Mouse (Mus musculus) midbrain, embryonic 13.5 days (tissue): Measurements from ENCODE around the gene Fam162b. TPM values are rescaled to one million over a fixed set of nuclear protein-coding genes. Genes with fewer than 3 reads are reported as not detected.

Source experiments
- ATAC-seq: fragments of 200-750 bp; cut with Nextera tagmentation; 2 replicates; pipeline ENCODE4 v1.8.0; 2017; ENCODE audit warnings: mild to moderate bottlenecking, moderate TSS enrichment, moderate library complexity
- H3K27ac ChIP-seq: fragments of 300-500 bp; sonication (generic); 2 replicates; pipeline ENCODE4 v1.5.1; 2015; ENCODE audit warnings: inconsistent platforms, mild to moderate bottlenecking, moderate library complexity
- H3K27me3 ChIP-seq: fragments of 300-500 bp; sonication (generic); 2 replicates; pipeline ENCODE4 v1.6.1; 2015; ENCODE audit warnings: mild to moderate bottlenecking, inconsistent platforms
- H3K36me3 ChIP-seq: fragments of 300-500 bp; sonication (generic); 2 replicates; pipeline ENCODE4 v1.6.1; 2015; ENCODE audit warnings: mild to moderate bottlenecking, inconsistent platforms
- H3K4me1 ChIP-seq: fragments of 300-500 bp; sonication (generic); replicated peaks from 2 replicates; pipeline ENCODE4 v1.6.1; 2015; ENCODE audit warnings: inconsistent platforms
- H3K4me2 ChIP-seq: fragments of 300-500 bp; sonication (generic); replicated peaks from 2 replicates; pipeline ENCODE4 v1.6.1; 2015; ENCODE audit warnings: moderate library complexity, mild to moderate bottlenecking, inconsistent platforms
- H3K4me3 ChIP-seq: fragments of 300-500 bp; sonication (generic); replicated peaks from 2 replicates; pipeline ENCODE4 v1.5.1; 2015; ENCODE audit warnings: mild to moderate bottlenecking, inconsistent platforms
- H3K9ac ChIP-seq: fragments of 300-500 bp; sonication (generic); replicated peaks from 2 replicates; pipeline ENCODE4 v1.6.1; 2015; ENCODE audit warnings: mild to moderate bottlenecking, inconsistent platforms
- H3K9me3 ChIP-seq: fragments of 300-500 bp; sonication (generic); 2 replicates; pipeline ENCODE4 v1.6.1; 2016; ENCODE audit warnings: mild to moderate bottlenecking, inconsistent platforms
- WGBS: fragments of 180-500 bp; shearing (Covaris S2); methylation state at CpG from one replicate; pipeline ENCODE4 v1.1.7; 2015; 5-methylcytosine and 5-hydroxymethylcytosine counted together
- polyA plus RNA-seq: library from polyadenylated mRNA; unstranded; fragments of >200 nt; fragmentation: Nextera tagmentation; extraction: Ambion mirVana; gene quantifications from 2 replicates; pipeline ENCODE4 v1.2.1, GENCODE M21; 2015

Gene Fam162b
- polyA plus RNA-seq, 1 experiment from 2014 or later: 2.8 TPM

GRCm38 (mm10) chr10:51595001-51595931, 4.9 kb upstream of the Fam162b start:
- Histone ChIP-seq H3K27ac (no peak overlapping the region), H3K4me3 (no peak overlapping the region), H3K4me1 (peaks cover 1% of the 10 kb centered on the region), H3K27me3 (peaks cover 2% of the 10 kb centered on the region; the same call in 1 of the 2 replicates), H3K9me3 (no peaks in the 10 kb centered on the region), H3K4me2 (no peak overlapping the region), H3K9ac (no peak overlapping the region), H3K36me3 (no peaks in the 10 kb centered on the region)
- 48% methylated on average over 10 of the region's 10 CpGs for WGBS
- 0 out of 2 replicates have a peak, but pooled peaks have one; percentile 48 for ATAC-seq

GRCm38 (mm10) chr10:51591574-51591973, 1.3 kb upstream of the Fam162b start:
- Histone ChIP-seq H3K27me3 (peaks cover 12% of the 10 kb centered on the region), H3K27ac (no peak overlapping the region), H3K9me3 (no peaks in the 10 kb centered on the region), H3K4me1 (peaks cover 9% of the 10 kb centered on the region), H3K9ac (no peak overlapping the region), H3K4me3 (no peak overlapping the region), H3K4me2 (no peak overlapping the region), H3K36me3 (no peaks in the 10 kb centered on the region)
- ATAC-seq: no peak
- WGBS: 83% methylated on average over 2 of the region's 2 CpGs

- no peak for ATAC-seq
- Histone ChIP-seq H3K4me1 (peaks cover 4% of the 10 kb centered on the region), H3K36me3 (no peaks in the 10 kb centered on the region), H3K4me2 (no peak overlapping the region), H3K27me3 (peaks cover 7% of the 10 kb centered on the region; the same call in 1 of the 2 replicates), H3K9me3 (no peaks in the 10 kb centered on the region), H3K27ac (no peak overlapping the region), H3K9ac (no peak overlapping the region), H3K4me3 (no peak overlapping the region)
Observed at GRCm38 (mm10) chr10:51584919-51585318, 5.4 kb downstream of the Fam162b start.

GRCm38 (mm10) chr10:51584378-51584777, 5.9 kb downstream of the Fam162b start:
- ATAC-seq: no peak
- H3K27ac ChIP-seq: no peak overlapping the region
- no peak overlapping the region for H3K4me3 ChIP-seq
- H3K27me3 ChIP-seq: 0 out of 2 replicates have a peak, but pooled peaks cover 2% of the 10 kb centered on the region
- WGBS: 80% methylated on average over 1 of the region's 1 CpGs
- H3K4me1 ChIP-seq: no peaks in the 10 kb centered on the region
- no peaks in the 10 kb centered on the region for H3K36me3 ChIP-seq
- H3K4me2 ChIP-seq: no peak overlapping the region
- H3K9ac ChIP-seq: no peak overlapping the region
- H3K9me3 ChIP-seq: no peaks in the 10 kb centered on the region

- Histone ChIP-seq H3K4me3 (no peak overlapping the region), H3K4me1 (no peaks in the 10 kb centered on the region), H3K9me3 (no peaks in the 10 kb centered on the region), H3K9ac (no peak overlapping the region), H3K4me2 (no peak overlapping the region), H3K27me3 (no peaks in the 10 kb centered on the region), H3K36me3 (no peaks in the 10 kb centered on the region), H3K27ac (no peak overlapping the region)
- WGBS: 82% methylated on average over 9 of the region's 9 CpGs
- no peak for ATAC-seq
Observed at GRCm38 (mm10) chr10:51571225-51571996, 18.9 kb downstream of the Fam162b start.

- Histone ChIP-seq H3K27me3 (no peaks in the 10 kb centered on the region), H3K36me3 (no peaks in the 10 kb centered on the region), H3K4me3 (no peak overlapping the region), H3K9ac (no peak overlapping the region), H3K4me2 (no peak overlapping the region), H3K27ac (no peak overlapping the region), H3K9me3 (no peaks in the 10 kb centered on the region), H3K4me1 (0 out of 2 replicates have a peak, but pooled peaks cover 2% of the 10 kb centered on the region)
- ATAC-seq: no peak
- 81% methylated on average over 1 of the region's 1 CpGs for whole genome bisulfite sequencing
Observed at GRCm38 (mm10) chr10:51556005-51556404, 34.3 kb downstream of the Fam162b start.

- Histone ChIP-seq H3K27me3 (no peaks in the 10 kb centered on the region), H3K9ac (peak overlapping the region; percentile 63), H3K4me2 (peak overlapping the region; percentile 70), H3K4me3 (peak overlapping the region; percentile 46), H3K4me1 (0 out of 2 replicates have a peak, but pooled peaks cover 2% of the 10 kb centered on the region), H3K9me3 (no peaks in the 10 kb centered on the region), H3K36me3 (no peaks in the 10 kb centered on the region), H3K27ac (peak overlapping the region; percentile 56; the same call in 1 of the 2 replicates)
- under 1% methylated on average over 16 of the region's 16 CpGs for WGBS
- ATAC-seq: peak; percentile 94
Observed at GRCm38 (mm10) chr10:51553348-51554123, 36.8 kb downstream of the Fam162b start.

Other genes with a start within 250 kb of the Fam162b start
- not detected in 2 replicates for gene Gm49339, start 109.9 kb downstream of the Fam162b start, polyA plus RNA-seq
- gene Lilr4b, start 109.9 kb downstream of the Fam162b start, polyA plus RNA-seq: 0.06 and 0.27 TPM in 2 replicates
- 0.46 and 0.62 TPM in 2 replicates for gene Lilrb4a, start 99.6 kb downstream of the Fam162b start, polyA plus RNA-seq
- gene Gprc6a, start 40.9 kb upstream of the Fam162b start, polyA plus RNA-seq: 0.08 TPM in 1 of 2 replicates, not detected in the other
- not detected in 2 replicates for gene Rfx6, start 87.2 kb upstream of the Fam162b start, polyA plus RNA-seq